Mouse (Mus musculus) brain, embryonic 14.5 days (tissue): ENCODE results near the gene 5031439G07Rik. TPM values are rescaled to one million over a fixed set of nuclear protein-coding genes. Genes with fewer than 3 reads are reported as not detected.

ENCODE experiments used
- polyA plus RNA-seq: library from polyadenylated mRNA; depleted of rRNA; stranded (reverse); fragments of >200 nt; gene quantifications from 2 replicates; pipeline ENCODE4 v1.2.3, GENCODE M21; 2012; rRNA removed

5031439G07Rik gene
- polyA plus RNA-seq, 1 experiment, result 69.9 TPM

Other genes starting within 250 kb of the 5031439G07Rik start
- 105 and 130 TPM in 2 replicates for gene Phf21b, start 132.5 kb downstream of the 5031439G07Rik start, polyA plus RNA-seq
- gene Gm29666, start 68.5 kb downstream of the 5031439G07Rik start, polyA plus RNA-seq, result 1.0 and 1.4 TPM in 2 replicates
- gene Nup50, start 65.1 kb downstream of the 5031439G07Rik start, polyA plus RNA-seq, result 16.6 and 24.5 TPM in 2 replicates
- gene Upk3a, start 28.6 kb upstream of the 5031439G07Rik start, polyA plus RNA-seq, result 0.28 and 0.53 TPM in 2 replicates
- 14.3 and 15.9 TPM in 2 replicates for gene Fam118a, start 40.4 kb upstream of the 5031439G07Rik start, polyA plus RNA-seq
- gene Smc1b, start 143.4 kb upstream of the 5031439G07Rik start, polyA plus RNA-seq, result 0.04 and 0.14 TPM in 2 replicates
- gene Ribc2, start 143.5 kb upstream of the 5031439G07Rik start, polyA plus RNA-seq, result 0.47 and 0.59 TPM in 2 replicates
- 52.7 and 59.3 TPM in 2 replicates for gene Fbln1, start 217.4 kb upstream of the 5031439G07Rik start, polyA plus RNA-seq